In the genomic region with DNA sequence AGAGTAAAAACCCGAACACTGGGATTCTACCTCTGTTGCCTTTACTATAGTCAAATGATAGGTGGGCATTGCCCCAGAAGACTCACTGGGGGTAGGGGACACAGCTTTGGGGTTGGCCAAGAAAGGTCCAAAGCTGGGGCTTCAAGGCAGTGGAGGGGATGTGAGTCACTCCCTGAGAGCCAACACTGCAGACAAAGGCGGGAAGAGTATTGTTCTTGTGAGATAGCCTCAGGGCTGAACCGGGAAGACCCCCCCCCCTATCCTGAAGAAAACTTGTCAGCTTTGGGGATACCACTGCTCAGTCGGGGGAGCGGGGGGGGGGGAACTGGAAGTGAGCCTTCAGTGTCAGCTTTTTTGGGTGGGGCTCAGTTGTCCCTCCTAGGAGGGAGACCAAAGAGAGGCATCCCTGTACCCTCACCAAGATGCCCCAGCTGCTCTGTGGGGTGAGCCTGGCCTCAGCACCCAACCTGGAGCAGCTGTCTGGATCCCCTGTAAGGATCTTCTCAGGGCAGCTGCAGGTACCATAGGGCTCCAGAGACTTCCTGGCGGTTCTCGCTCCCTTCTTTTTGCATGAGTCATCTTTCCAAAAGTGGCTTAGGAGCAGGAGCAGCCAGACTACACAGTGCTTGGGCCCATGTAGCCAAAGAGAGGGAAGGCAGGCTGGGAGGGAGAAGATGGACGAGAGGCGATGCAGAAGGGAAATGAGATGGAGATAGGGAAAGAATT, we compare ENCODE assay signal across 26 mouse cellular contexts. TPM values are rescaled to one million over a fixed set of nuclear protein-coding genes. Genes with fewer than 3 reads are reported as not detected.
DNase-seq lines count a peak whose midpoint lies in the region; ATAC-seq lines count a peak whose summit lies in the region.
"Had no signal": no experiment of that assay in that cellular context is flagged by ENCODE, and none has a peak within 500 bp of the region (broad histone marks: within the 10 kb centered on the region; RNA-seq: fewer than 3 reads in every experiment).

No protein-coding gene starts in this region.

- H3K9me3 ChIP-seq in kidney, embryonic 15.5 days (replicated peaks): no peaks in the 10 kb centered on the region
- H3K9me3 ChIP-seq: embryonic facial prominence, embryonic 15.5 days; forebrain, embryonic 15.5 days; limb, embryonic 10.5 days; megakaryocyte, embryonic 14.5 days; midbrain, embryonic 13.5 days had no signal

- H3K4me3 ChIP-seq in kidney, embryonic 15.5 days (replicated peaks): no peak overlapping the region
- H3K4me3 ChIP-seq: embryonic facial prominence, embryonic 15.5 days; forebrain, embryonic 15.5 days; limb, embryonic 10.5 days; megakaryocyte, embryonic 14.5 days; midbrain, embryonic 13.5 days had no signal

- H3K9ac ChIP-seq in kidney, embryonic 15.5 days: no peak overlapping the region
- H3K9ac ChIP-seq: embryonic facial prominence, embryonic 15.5 days; forebrain, embryonic 15.5 days; hindbrain, embryonic 14.5 days; midbrain, embryonic 13.5 days had no signal

- no peak overlapping the region for H3K4me2 ChIP-seq in kidney, embryonic 15.5 days
- H3K4me2 ChIP-seq: embryonic facial prominence, embryonic 15.5 days; forebrain, embryonic 15.5 days; hindbrain, embryonic 14.5 days; midbrain, embryonic 13.5 days had no signal

- H3K27ac ChIP-seq in kidney, embryonic 15.5 days: no peak overlapping the region
- H3K27ac ChIP-seq: embryonic facial prominence, embryonic 15.5 days; forebrain, embryonic 15.5 days; hindbrain, embryonic 14.5 days; limb, embryonic 10.5 days; midbrain, embryonic 13.5 days had no signal

- peaks cover 3% of the 10 kb centered on the region; the same call in 1 of the 2 replicates for H3K4me1 ChIP-seq in kidney, embryonic 15.5 days

- 78% methylated on average over 9 of the region's 9 CpGs for WGBS in kidney, embryonic 15.5 days

- DNase-seq in frontal cortex, postnatal 25 days (ENCODE audit: low spot score in 2 of 2): no peak
- peak; percentile 1 for DNase-seq in kidney, adult 11 months
- DNase-seq in urinary bladder, adult 2 months (ENCODE audit: low spot score): peak; percentile 16
- DNase-seq in urinary bladder, postnatal 14 days (ENCODE audit: low spot score): no peak
- DNase-seq in embryo, embryonic 11 days: no peak
- DNase-seq: adrenal gland, postnatal 10 days; cerebellum, adult 8-10 months; kidney, postnatal 10 days; lung, postnatal 36 days; retina, postnatal 1 day; right cerebral cortex, postnatal 4 days; thymus, postnatal 14 days had no signal

- ATAC-seq in frontal cortex, adult (ENCODE audit: low TSS enrichment): peak; percentile 96
- ATAC-seq in kidney, embryonic 15.5 days (replicated peaks; ENCODE audit: low FRiP score): no peak
- ATAC-seq: forebrain, embryonic 15.5 days; inflammation-experienced regulatory T-cells, adult 6 months; midbrain, embryonic 13.5 days had no signal

- no peaks in the 10 kb centered on the region for H3K36me3 ChIP-seq in kidney, embryonic 15.5 days
- H3K36me3 ChIP-seq: forebrain, embryonic 15.5 days; limb, embryonic 10.5 days; midbrain, embryonic 13.5 days had no signal

- no peaks in the 10 kb centered on the region for H3K27me3 ChIP-seq in kidney, embryonic 15.5 days
- H3K27me3 ChIP-seq: embryonic facial prominence, embryonic 15.5 days; forebrain, embryonic 15.5 days; megakaryocyte, embryonic 14.5 days; midbrain, embryonic 13.5 days had no signal

RNA-seq across cellular contexts. Expression of gene Aqp1, which starts 8.2 kb away (rescaled TPM):
- polyA plus RNA-seq in kidney, embryonic 15.5 days (2015; fragmentation: Nextera tagmentation; extraction: Ambion mirVana): 29.9 and 38.4 TPM in 2 replicates
- polyA plus RNA-seq in urinary bladder, adult 2 months (2012; rRNA removed): 444 and 459 TPM in 2 replicates
- polyA plus RNA-seq: inflammation-experienced regulatory T-cells, adult 6 months had no signal

RNA-seq across cellular contexts. Expression of gene Ghrhr, which starts 31.6 kb away (rescaled TPM):
- polyA plus RNA-seq in kidney, embryonic 15.5 days (2015; fragmentation: Nextera tagmentation; extraction: Ambion mirVana): 0.05 TPM in 1 of 2 replicates, not detected in the other
- polyA plus RNA-seq in urinary bladder, adult 2 months (2012; rRNA removed): not detected in 2 replicates
- polyA plus RNA-seq: embryonic facial prominence, embryonic 15.5 days; forebrain, embryonic 15.5 days; heart, embryonic 14.5 days; hindbrain, embryonic 14.5 days; inflammation-experienced regulatory T-cells, adult 6 months; limb, embryonic 10.5 days; liver, adult 2 months; lung, adult 2 months; midbrain, embryonic 13.5 days; neural tube, embryonic 11.5 days; stomach, embryonic 14.5 days had no signal

Comparison
In these comparisons a context has a peak if more than half of its experiments do, and no peak if none do; other contexts are left out.
1. DNase-seq: peak in kidney, adult 11 months (single experiment) and urinary bladder, adult 2 months (single experiment); none in frontal cortex, postnatal 25 days (0 of 2), urinary bladder, postnatal 14 days (single experiment) and embryo, embryonic 11 days (single experiment).
2. RNA of gene Aqp1, which starts 8.2 kb away (polyA plus RNA-seq): 444 to 459 TPM in urinary bladder, adult 2 months; 29.9 to 38.4 TPM in kidney, embryonic 15.5 days; every median in the first group is over 10 times any median in the second.